Mouse (Mus musculus): ENCODE measurements around the gene Pink1. TPM values are rescaled to one million over a fixed set of nuclear protein-coding genes. Genes with fewer than 3 reads are reported as not detected.

Gene Pink1
- polyA plus RNA-seq, 1 experiment from 2014 or later, result 105 TPM

- peaks cover 10% of the 10 kb centered on the region; the same call in 1 of the 2 replicates for H3K36me3 ChIP-seq (replicated peaks)
- H3K27ac ChIP-seq, result no peak overlapping the region
- H3K4me1 ChIP-seq, result peaks cover 36% of the 10 kb centered on the region
- no peaks in the 10 kb centered on the region for H3K9me3 ChIP-seq
- H3K27me3 ChIP-seq (replicated peaks), result no peaks in the 10 kb centered on the region
- H3K9ac ChIP-seq, result no peak overlapping the region
- no peak for ATAC-seq (replicated peaks)
- no peak overlapping the region for H3K4me3 ChIP-seq
- H3K4me2 ChIP-seq, result no peak overlapping the region
- WGBS, result 79% methylated on average over 7 of the region's 7 CpGs
These were observed 4.6 kb downstream of the Pink1 start for GRCm38 (mm10) chr4:138321488-138321887.

GRCm38 (mm10) chr4:138320711-138321110 is 5.4 kb downstream of the Pink1 start:
- Histone ChIP-seq H3K27me3 (replicated peaks) (no peaks in the 10 kb centered on the region), H3K4me3 (no peak overlapping the region), H3K27ac (no peak overlapping the region), H3K9me3 (no peaks in the 10 kb centered on the region), H3K4me2 (no peak overlapping the region), H3K4me1 (peaks cover 33% of the 10 kb centered on the region), H3K36me3 (replicated peaks) (peaks cover 12% of the 10 kb centered on the region; the same call in 1 of the 2 replicates), H3K9ac (no peak overlapping the region)
- no peak for ATAC-seq (replicated peaks)
- WGBS, result 80% methylated on average over 11 of the region's 11 CpGs

- ATAC-seq (replicated peaks), result no peak
These were observed 6.6 kb downstream of the Pink1 start for GRCm38 (mm10) chr4:138319508-138319907.

DNA sequence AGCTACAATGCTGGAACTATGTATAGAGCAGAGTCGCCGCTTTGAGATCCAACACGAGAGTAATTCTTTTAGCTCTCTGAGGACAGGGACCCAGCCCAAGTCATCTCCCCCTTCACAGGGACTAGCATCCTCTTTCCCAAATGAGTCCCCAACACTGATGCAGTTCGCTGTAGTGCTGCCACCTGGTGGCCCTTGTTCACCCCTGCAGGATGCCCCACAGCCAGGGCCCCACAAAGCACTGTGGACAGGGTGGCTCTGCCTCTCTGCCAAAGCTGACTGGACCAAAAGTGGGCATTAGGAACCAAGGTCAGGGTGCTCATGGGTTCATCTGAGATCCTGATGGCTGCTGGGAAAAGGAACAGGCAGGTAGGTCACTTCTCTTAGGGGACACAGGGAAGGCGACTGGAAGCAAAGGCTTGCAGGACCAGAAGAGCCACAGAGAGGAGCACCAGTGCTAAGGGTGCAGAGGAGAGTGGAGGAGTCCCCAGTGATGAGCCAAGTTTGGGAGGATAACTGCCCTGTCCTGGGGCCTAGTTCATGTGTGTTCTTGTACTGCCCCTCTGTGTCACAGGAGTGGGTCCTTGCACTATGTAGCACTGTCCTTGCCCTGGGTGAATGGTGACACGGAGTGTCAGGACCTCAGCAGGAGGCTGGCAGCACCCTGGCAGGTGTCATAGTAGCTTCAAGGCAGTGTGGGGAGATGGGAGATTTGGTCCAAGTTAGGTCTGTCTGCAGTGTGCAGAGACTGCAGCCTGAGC is 7.4 kb downstream of the Pink1 start:
- Histone ChIP-seq H3K9ac (no peak overlapping the region), H3K4me1 (peaks cover 19% of the 10 kb centered on the region), H3K27ac (no peak overlapping the region), H3K36me3 (replicated peaks) (peaks cover 20% of the 10 kb centered on the region; the same call in 1 of the 2 replicates), H3K4me3 (no peak overlapping the region), H3K27me3 (replicated peaks) (no peaks in the 10 kb centered on the region), H3K4me2 (no peak overlapping the region), H3K9me3 (no peaks in the 10 kb centered on the region)
- WGBS, result 57% methylated on average over 6 of the region's 6 CpGs
- peak; percentile 53 for ATAC-seq (replicated peaks)

More at GRCm38 (mm10) chr4:138319508-138319907, 6.6 kb downstream of the Pink1 start:
- H3K27me3 ChIP-seq (replicated peaks), result no peaks in the 10 kb centered on the region
- peaks cover 12% of the 10 kb centered on the region; the same call in 1 of the 2 replicates for H3K36me3 ChIP-seq (replicated peaks)
- no peak overlapping the region for H3K4me3 ChIP-seq
- no peak overlapping the region for H3K27ac ChIP-seq
- WGBS, result 33% methylated on average over 10 of the region's 10 CpGs
- no peak overlapping the region for H3K9ac ChIP-seq
- no peak overlapping the region for H3K4me2 ChIP-seq
- no peaks in the 10 kb centered on the region for H3K9me3 ChIP-seq
- H3K4me1 ChIP-seq, result peaks cover 27% of the 10 kb centered on the region

- H3K27ac ChIP-seq, result no peak overlapping the region
- H3K9me3 ChIP-seq, result no peaks in the 10 kb centered on the region
- peaks cover 37% of the 10 kb centered on the region for H3K36me3 ChIP-seq (replicated peaks)
- no peak overlapping the region for H3K9ac ChIP-seq
- H3K27me3 ChIP-seq (replicated peaks), result no peaks in the 10 kb centered on the region
- H3K4me2 ChIP-seq, result no peak overlapping the region
- peaks cover 4% of the 10 kb centered on the region for H3K4me1 ChIP-seq
- 92% methylated on average over 6 of the region's 6 CpGs for WGBS
- ATAC-seq (replicated peaks), result no peak
- H3K4me3 ChIP-seq, result no peak overlapping the region
These were observed 9.7 kb downstream of the Pink1 start for GRCm38 (mm10) chr4:138316369-138316768.

DNA sequence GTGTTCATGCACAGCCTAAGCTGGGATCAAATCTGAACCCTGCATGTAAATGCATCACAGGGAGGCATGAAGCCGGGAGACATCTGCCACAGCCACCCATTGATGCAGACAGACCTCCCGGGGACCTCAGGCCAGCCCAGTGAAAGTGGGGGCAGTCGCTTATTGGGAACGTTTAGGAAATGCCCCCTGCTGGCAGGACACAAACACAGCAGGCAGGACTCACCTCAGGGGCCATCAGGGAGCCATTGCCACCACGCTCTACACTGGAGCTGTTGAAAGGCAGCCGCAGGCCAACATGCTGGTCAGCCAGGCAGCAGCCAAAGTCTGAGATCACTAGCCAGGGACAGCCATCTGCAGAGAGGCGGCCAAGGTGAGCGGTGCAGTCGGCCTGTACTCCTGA is 10.3 kb downstream of the Pink1 start:
- Histone ChIP-seq H3K9me3 (no peaks in the 10 kb centered on the region), H3K4me2 (no peak overlapping the region), H3K36me3 (replicated peaks) (peaks cover 43% of the 10 kb centered on the region), H3K4me3 (no peak overlapping the region), H3K27ac (no peak overlapping the region), H3K9ac (no peak overlapping the region), H3K27me3 (replicated peaks) (no peaks in the 10 kb centered on the region), H3K4me1 (peaks cover 4% of the 10 kb centered on the region)
- no peak for ATAC-seq (replicated peaks)
- WGBS, result 71% methylated on average over 9 of the region's 9 CpGs

DNA sequence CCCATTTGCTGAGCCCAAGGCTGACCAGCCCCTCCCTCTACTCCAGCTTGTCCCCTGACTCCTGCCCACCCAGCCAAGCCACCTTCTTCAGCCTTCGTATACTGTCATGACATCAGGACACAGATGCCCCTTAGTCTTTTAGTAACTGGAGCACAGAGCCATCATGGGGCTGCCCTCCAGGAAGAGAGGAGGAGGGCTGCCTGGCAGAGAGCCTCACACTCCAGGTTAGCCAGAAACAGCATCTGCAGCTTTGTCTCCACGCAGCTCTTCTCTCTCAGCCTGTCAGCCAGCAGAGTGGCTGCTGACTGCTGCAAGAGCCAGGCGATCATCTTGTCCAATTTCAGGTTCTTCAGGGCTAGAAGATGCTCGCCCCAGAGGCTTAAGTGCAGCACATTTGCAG is 12.3 kb downstream of the Pink1 start:
- no peak overlapping the region for H3K4me2 ChIP-seq
- ATAC-seq (replicated peaks), result no peak
- H3K4me3 ChIP-seq, result no peak overlapping the region
- H3K36me3 ChIP-seq (replicated peaks), result peaks cover 53% of the 10 kb centered on the region
- 92% methylated on average over 4 of the region's 4 CpGs for WGBS
- H3K9ac ChIP-seq, result no peak overlapping the region
- no peak overlapping the region for H3K27ac ChIP-seq
- peaks cover 4% of the 10 kb centered on the region for H3K4me1 ChIP-seq
- no peaks in the 10 kb centered on the region for H3K9me3 ChIP-seq
- no peaks in the 10 kb centered on the region for H3K27me3 ChIP-seq (replicated peaks)

- no peak overlapping the region for H3K9ac ChIP-seq
- peaks cover 53% of the 10 kb centered on the region for H3K36me3 ChIP-seq (replicated peaks)
- H3K4me3 ChIP-seq, result no peak overlapping the region
- no peak for ATAC-seq (replicated peaks)
- no peaks in the 10 kb centered on the region for H3K9me3 ChIP-seq
- 92% methylated on average over 11 of the region's 11 CpGs for WGBS
- H3K27me3 ChIP-seq (replicated peaks), result no peaks in the 10 kb centered on the region
- H3K27ac ChIP-seq, result no peak overlapping the region
- peaks cover 4% of the 10 kb centered on the region for H3K4me1 ChIP-seq
- H3K4me2 ChIP-seq, result no peak overlapping the region
These were observed 13.1 kb downstream of the Pink1 start for GRCm38 (mm10) chr4:138313021-138313420.

DNA sequence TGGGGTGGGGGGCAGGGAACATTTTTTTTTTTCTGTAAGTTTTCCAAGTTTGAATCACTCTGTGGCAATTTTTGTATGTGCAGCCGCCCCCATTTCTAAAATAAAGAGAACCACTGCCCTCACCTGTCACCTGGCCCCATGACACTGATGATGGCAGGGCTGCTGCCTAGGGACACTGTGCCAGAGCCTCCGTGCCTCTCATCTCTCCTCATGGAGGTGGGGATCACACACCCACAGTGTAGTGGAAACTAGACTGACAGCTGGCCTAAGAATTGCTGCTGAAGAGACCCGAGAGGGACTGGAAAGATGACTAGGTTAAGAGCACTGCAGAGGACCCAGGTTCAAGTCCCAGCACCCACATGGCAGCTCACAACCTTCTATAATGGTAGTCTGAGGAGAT is 14.0 kb downstream of the Pink1 start:
- no peak overlapping the region for H3K4me3 ChIP-seq
- no peak for ATAC-seq (replicated peaks)
- H3K27ac ChIP-seq, result no peak overlapping the region
- peaks cover 53% of the 10 kb centered on the region for H3K36me3 ChIP-seq (replicated peaks)
- no peak overlapping the region for H3K9ac ChIP-seq
- no peaks in the 10 kb centered on the region for H3K27me3 ChIP-seq (replicated peaks)
- 93% methylated on average over 3 of the region's 3 CpGs for WGBS
- H3K4me1 ChIP-seq, result peaks cover 5% of the 10 kb centered on the region; the same call in 1 of the 2 replicates
- no peak overlapping the region for H3K4me2 ChIP-seq
- no peaks in the 10 kb centered on the region for H3K9me3 ChIP-seq

DNA sequence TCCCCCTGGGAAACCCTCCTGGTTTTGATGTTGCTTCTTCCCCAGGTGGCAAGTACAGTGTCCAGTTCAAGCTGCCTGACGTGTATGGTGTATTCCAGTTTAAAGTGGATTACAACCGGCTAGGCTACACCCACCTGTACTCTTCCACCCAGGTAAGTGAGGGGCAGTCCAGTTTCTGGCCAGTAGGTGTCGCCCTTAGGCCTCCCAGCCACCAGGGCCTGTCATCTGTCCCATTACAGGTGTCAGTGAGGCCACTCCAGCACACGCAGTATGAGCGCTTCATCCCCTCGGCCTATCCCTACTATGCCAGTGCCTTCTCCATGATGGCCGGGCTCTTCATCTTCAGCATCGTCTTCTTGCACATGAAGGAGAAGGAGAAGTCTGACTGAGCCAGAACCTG is 14.5 kb downstream of the Pink1 start:
- Histone ChIP-seq H3K27ac (no peak overlapping the region), H3K27me3 (replicated peaks) (no peaks in the 10 kb centered on the region), H3K9ac (no peak overlapping the region), H3K4me2 (no peak overlapping the region), H3K4me1 (peaks cover 10% of the 10 kb centered on the region; the same call in 1 of the 2 replicates), H3K36me3 (replicated peaks) (peaks cover 47% of the 10 kb centered on the region), H3K4me3 (no peak overlapping the region), H3K9me3 (no peaks in the 10 kb centered on the region)
- WGBS, result 68% methylated on average over 8 of the region's 8 CpGs
- ATAC-seq (replicated peaks), result peak; percentile 38

DNA sequence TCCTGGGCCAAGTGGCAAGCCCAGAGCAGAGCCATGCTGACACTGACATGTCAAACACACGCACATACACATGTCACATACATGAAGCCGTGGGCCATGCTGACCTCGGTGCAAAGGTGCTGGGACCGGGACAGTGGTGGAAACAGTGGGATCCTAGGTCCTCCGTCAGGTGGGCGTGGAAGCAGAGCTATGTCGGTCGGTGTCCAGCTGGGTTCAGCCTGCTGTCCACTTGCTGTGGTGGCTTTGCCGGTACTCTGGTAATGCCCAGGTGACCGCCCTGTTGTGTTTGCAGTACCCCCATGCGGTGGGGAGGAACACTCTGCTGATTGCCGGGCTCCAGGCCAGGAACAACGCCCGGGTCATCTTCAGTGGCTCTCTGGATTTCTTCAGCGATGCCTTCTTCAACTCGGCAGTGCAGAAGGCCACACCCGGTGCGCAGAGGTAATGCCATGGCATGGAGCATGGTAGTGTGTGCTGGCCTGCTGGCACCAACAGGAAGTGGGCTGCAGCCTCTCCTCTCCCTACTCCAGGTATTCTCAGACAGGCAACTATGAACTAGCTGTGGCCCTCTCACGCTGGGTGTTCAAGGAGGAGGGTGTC is 15.7 kb downstream of the Pink1 start:
- Histone ChIP-seq H3K9me3 (no peaks in the 10 kb centered on the region), H3K36me3 (replicated peaks) (peaks cover 45% of the 10 kb centered on the region), H3K4me3 (no peak overlapping the region), H3K4me1 (peaks cover 21% of the 10 kb centered on the region), H3K27ac (no peak overlapping the region), H3K4me2 (no peak overlapping the region), H3K9ac (no peak overlapping the region), H3K27me3 (replicated peaks) (no peaks in the 10 kb centered on the region)
- no peak for ATAC-seq (replicated peaks)
- 96% methylated on average over 19 of the region's 19 CpGs for WGBS

DNA sequence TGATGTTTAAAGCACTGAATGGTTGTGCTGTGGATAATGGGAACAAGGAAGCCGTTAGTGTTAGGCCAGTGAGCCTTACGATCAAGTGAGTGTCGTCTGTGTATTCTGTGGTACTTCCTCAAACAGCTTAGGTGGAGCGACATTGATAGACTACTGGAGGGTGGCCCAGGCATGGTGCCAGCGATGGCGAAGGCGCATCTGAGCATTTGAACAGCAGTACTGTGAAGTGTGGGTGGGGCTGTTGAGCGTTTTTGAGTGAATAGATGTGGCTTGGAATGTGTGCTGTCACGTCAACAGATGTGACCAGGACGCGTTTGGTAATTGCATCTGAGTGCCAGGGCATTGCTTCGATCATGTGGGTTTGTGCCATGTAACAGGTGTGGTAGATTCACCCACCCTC is 18.4 kb downstream of the Pink1 start:
- H3K4me2 ChIP-seq, result no peak overlapping the region
- H3K4me1 ChIP-seq, result peaks cover 33% of the 10 kb centered on the region
- H3K9me3 ChIP-seq, result no peaks in the 10 kb centered on the region
- no peak overlapping the region for H3K4me3 ChIP-seq
- H3K27me3 ChIP-seq (replicated peaks), result no peaks in the 10 kb centered on the region
- ATAC-seq (replicated peaks), result no peak
- 95% methylated on average over 12 of the region's 12 CpGs for WGBS
- no peak overlapping the region for H3K9ac ChIP-seq
- peaks cover 26% of the 10 kb centered on the region for H3K36me3 ChIP-seq (replicated peaks)
- H3K27ac ChIP-seq, result no peak overlapping the region

- WGBS, result 82% methylated on average over 3 of the region's 3 CpGs
- peaks cover 33% of the 10 kb centered on the region for H3K4me1 ChIP-seq
- H3K27ac ChIP-seq, result no peak overlapping the region
- H3K4me2 ChIP-seq, result no peak overlapping the region
- H3K27me3 ChIP-seq (replicated peaks), result no peaks in the 10 kb centered on the region
- no peak overlapping the region for H3K4me3 ChIP-seq
- no peaks in the 10 kb centered on the region for H3K9me3 ChIP-seq
- no peak overlapping the region for H3K9ac ChIP-seq
- H3K36me3 ChIP-seq (replicated peaks), result peaks cover 20% of the 10 kb centered on the region
- no peak for ATAC-seq (replicated peaks)
These were observed 19.1 kb downstream of the Pink1 start for GRCm38 (mm10) chr4:138307025-138307424.
